Mouse (Mus musculus): ENCODE measurements around the gene Csn3. TPM values are rescaled to one million over a fixed set of nuclear protein-coding genes. Genes with fewer than 3 reads are reported as not detected.

The Csn3 gene
- 0.34 TPM in 1 of 2 replicates, not detected in the other for polyA plus RNA-seq (2014; fragmentation: Nextera tagmentation; extraction: Ambion mirVana)

DNA sequence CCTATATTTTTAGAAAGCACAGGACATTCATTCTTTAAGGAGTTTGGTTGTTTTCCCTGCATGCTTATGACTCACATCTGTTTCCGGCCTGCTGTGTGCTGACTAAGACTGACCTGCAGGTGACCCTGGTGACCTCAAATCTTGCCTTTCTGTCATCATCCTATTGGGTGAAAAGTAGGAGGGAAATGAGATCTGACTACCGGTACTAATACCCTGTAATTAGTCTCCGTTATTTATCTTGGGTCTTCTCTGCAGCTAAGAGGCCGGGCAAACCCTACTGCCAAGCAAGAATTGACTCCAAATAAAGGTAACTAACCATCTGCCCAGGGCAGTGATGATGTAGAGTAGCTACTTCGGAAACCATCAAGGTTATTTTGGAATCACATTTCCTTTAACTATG lies at the start of gene Csn3:
Csn3 (plus strand) TSS at position 208 of the 400 bp plus-strand sequence.
- Histone ChIP-seq H3K4me3 (ENCODE audit: control insufficient read depth in 1 of 2, insufficient read depth in 1 of 2, low read depth in 1 of 2, low read length in 2 of 2) (no peak within 1 kb of the TSS), H3K4me1 (ENCODE audit: control insufficient read depth in 2 of 2, insufficient read depth in 2 of 2, low read length in 2 of 2) (no peaks in the 10 kb centered on the region), H3K9ac (ENCODE audit: low read length) (no peak within 1 kb of the TSS), H3K9me3 (ENCODE audit: control insufficient read depth, low read length) (no peaks in the 10 kb centered on the region), H3K4me2 (ENCODE audit: low read length) (no peak within 1 kb of the TSS), H3K27me3 (ENCODE audit: control insufficient read depth, insufficient read depth, low read length) (no peaks in the 10 kb centered on the region), H3K27ac (replicated peaks in 1 of 2; ENCODE audit: control insufficient read depth in 1 of 2, insufficient read depth in 1 of 2, low read depth in 2 of 2, low read length in 2 of 2) (no peak within 1 kb of the TSS), H3K36me3 (ENCODE audit: control insufficient read depth, insufficient read depth, low read length) (no peaks in the 10 kb centered on the region)
- ATAC-seq (ENCODE audit: insufficient number of reproducible peaks, insufficient read depth, low FRiP score, low read depth) = no peak
- 41% methylated on average over 5 of the region's 5 CpGs for WGBS

DNA sequence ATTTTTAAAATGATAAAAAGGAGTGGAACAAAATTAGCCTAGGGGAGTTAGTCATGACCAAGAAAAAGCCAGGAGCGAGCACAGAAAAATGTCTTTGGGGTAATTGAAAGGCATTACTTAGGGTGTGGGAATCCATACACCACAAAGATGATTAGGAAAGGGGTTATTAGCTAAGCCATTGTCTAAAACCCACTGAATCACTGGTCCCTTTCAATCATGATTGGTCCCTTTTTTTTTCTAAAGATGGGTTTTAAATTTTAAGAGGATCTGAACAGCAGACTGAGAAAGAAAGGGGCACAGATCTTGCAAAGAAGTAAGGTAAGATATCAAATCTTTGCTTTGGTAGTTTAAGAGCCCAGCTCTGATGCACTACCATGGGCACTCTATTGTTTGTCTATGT lies 40.6 kb upstream of the Csn3 start, which contains the start of gene Odam:
Odam (plus strand) TSS at position 301 of the 400 bp plus-strand sequence.
- Histone ChIP-seq H3K36me3 (ENCODE audit: control insufficient read depth, insufficient read depth, low read length) (no peaks in the 10 kb centered on the region), H3K9me3 (ENCODE audit: control insufficient read depth, low read length) (no peaks in the 10 kb centered on the region), H3K4me3 (ENCODE audit: control insufficient read depth in 1 of 2, insufficient read depth in 1 of 2, low read depth in 1 of 2, low read length in 2 of 2) (no peak within 1 kb of the TSS), H3K27ac (replicated peaks in 1 of 2; ENCODE audit: control insufficient read depth in 1 of 2, insufficient read depth in 1 of 2, low read depth in 2 of 2, low read length in 2 of 2) (no peak within 1 kb of the TSS), H3K4me1 (ENCODE audit: control insufficient read depth in 2 of 2, insufficient read depth in 2 of 2, low read length in 2 of 2) (no peaks in the 10 kb centered on the region), H3K4me2 (ENCODE audit: low read length) (no peak within 1 kb of the TSS), H3K27me3 (ENCODE audit: control insufficient read depth, insufficient read depth, low read length) (no peaks in the 10 kb centered on the region), H3K9ac (ENCODE audit: low read length) (no peak within 1 kb of the TSS)
- WGBS = 86% methylated on average over 1 of the region's 1 CpGs
- ATAC-seq (ENCODE audit: insufficient number of reproducible peaks, insufficient read depth, low FRiP score, low read depth) = no peak

DNA sequence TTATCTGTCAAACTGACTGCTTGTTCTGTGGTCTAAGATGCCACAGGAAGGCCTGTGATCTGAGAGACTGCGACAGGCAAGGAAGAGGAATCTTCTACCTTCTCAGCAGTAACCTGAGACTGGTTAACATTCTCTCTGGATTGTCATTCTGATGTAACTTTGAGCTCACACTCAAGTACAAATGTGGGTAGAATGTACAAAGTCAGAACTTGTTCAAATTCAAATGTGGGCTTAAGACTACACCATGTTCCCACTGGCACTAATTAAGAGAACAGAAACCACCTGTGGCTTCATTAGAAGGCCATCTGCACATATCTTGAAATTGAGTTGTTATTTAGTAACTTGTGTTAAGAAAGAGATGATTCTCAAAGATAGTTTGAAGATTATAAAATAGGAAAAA lies 6.2 kb downstream of the Csn3 start:
- Histone ChIP-seq H3K4me2 (ENCODE audit: low read length) (no peak overlapping the region), H3K27ac (replicated peaks in 1 of 2; ENCODE audit: control insufficient read depth in 1 of 2, insufficient read depth in 1 of 2, low read depth in 2 of 2, low read length in 2 of 2) (no peak overlapping the region), H3K27me3 (ENCODE audit: control insufficient read depth, insufficient read depth, low read length) (no peaks in the 10 kb centered on the region), H3K9me3 (ENCODE audit: control insufficient read depth, low read length) (no peaks in the 10 kb centered on the region), H3K4me1 (ENCODE audit: control insufficient read depth in 2 of 2, insufficient read depth in 2 of 2, low read length in 2 of 2) (no peaks in the 10 kb centered on the region), H3K9ac (ENCODE audit: low read length) (no peak overlapping the region), H3K4me3 (ENCODE audit: control insufficient read depth in 1 of 2, insufficient read depth in 1 of 2, low read depth in 1 of 2, low read length in 2 of 2) (no peak overlapping the region), H3K36me3 (ENCODE audit: control insufficient read depth, insufficient read depth, low read length) (no peaks in the 10 kb centered on the region)
- ATAC-seq (ENCODE audit: insufficient number of reproducible peaks, insufficient read depth, low FRiP score, low read depth) = no peak
- WGBS = 59% methylated on average over 1 of the region's 1 CpGs

DNA sequence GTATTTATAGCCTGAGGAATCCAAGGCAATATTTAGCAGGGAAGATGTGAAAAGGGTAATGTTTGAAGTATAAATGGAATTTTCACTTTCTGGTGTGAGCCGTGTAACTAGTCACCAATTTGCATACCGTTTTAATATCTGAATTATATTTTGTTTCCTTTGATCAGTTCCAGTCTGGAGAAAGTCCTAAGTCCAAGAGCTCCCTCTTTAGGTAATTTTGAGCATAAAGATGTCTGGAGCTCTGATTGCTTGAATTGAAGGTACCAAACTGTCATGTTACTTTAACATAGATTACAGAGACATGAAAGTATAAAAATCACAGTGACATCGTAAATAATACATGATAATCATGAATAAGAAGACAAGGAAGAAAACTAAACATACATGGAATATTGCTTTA lies 15.4 kb downstream of the Csn3 start:
- H3K4me1 ChIP-seq (ENCODE audit: control insufficient read depth in 2 of 2, insufficient read depth in 2 of 2, low read length in 2 of 2) = no peaks in the 10 kb centered on the region
- H3K4me3 ChIP-seq (ENCODE audit: control insufficient read depth in 1 of 2, insufficient read depth in 1 of 2, low read depth in 1 of 2, low read length in 2 of 2) = no peak overlapping the region
- H3K27me3 ChIP-seq (ENCODE audit: control insufficient read depth, insufficient read depth, low read length) = no peaks in the 10 kb centered on the region
- H3K9me3 ChIP-seq (ENCODE audit: control insufficient read depth, low read length) = no peaks in the 10 kb centered on the region
- ATAC-seq (ENCODE audit: insufficient number of reproducible peaks, insufficient read depth, low FRiP score, low read depth) = no peak
- 26% methylated on average over 3 of the region's 3 CpGs for WGBS
- no peak overlapping the region for H3K27ac ChIP-seq (replicated peaks in 1 of 2; ENCODE audit: control insufficient read depth in 1 of 2, insufficient read depth in 1 of 2, low read depth in 2 of 2, low read length in 2 of 2)
- H3K4me2 ChIP-seq (ENCODE audit: low read length) = no peak overlapping the region
- no peak overlapping the region for H3K9ac ChIP-seq (ENCODE audit: low read length)
- H3K36me3 ChIP-seq (ENCODE audit: control insufficient read depth, insufficient read depth, low read length) = no peaks in the 10 kb centered on the region

DNA sequence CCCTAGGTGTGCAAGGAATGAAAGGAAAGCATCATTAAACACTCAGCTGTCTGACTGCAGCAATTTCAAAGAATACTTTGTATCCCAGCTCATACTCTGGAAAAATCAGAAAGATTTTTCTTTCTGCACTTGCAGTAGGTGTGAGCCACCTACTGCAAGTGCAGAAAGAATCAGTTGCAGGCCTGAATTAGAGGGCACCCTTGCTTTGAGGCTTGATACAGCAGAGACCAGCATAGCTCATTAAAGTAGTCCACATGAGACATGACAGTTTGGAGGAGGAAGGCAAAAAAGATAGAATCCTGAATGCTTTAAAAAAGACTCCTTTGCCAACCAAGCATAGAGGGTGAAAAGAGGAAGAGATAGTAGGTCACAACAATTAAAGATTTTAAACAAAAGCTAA lies 17.1 kb downstream of the Csn3 start:
- ATAC-seq (ENCODE audit: insufficient number of reproducible peaks, insufficient read depth, low FRiP score, low read depth) = no peak
- Histone ChIP-seq H3K9me3 (ENCODE audit: control insufficient read depth, low read length) (no peaks in the 10 kb centered on the region), H3K36me3 (ENCODE audit: control insufficient read depth, insufficient read depth, low read length) (no peaks in the 10 kb centered on the region)

DNA sequence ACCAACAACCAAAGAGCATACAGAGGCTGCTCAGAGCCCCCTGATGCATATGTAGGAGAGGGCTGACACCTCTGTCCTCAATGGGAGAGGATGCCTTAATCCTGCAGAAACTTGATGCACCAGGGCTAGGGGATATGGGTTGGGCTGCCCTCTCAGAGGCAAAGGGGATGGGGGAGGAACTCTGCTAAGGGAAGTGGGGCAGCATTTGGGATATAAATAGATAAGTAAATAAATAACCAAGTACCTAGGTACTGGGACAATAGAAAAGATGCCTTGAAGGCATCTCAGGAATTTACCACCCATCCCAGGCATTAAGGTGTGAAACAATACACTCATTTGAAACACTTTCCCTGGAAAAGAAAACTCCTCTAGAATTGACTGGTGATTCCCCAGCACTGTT lies 26.5 kb downstream of the Csn3 start:
- H3K4me2 ChIP-seq (ENCODE audit: low read length) = no peak overlapping the region
- no peaks in the 10 kb centered on the region for H3K27me3 ChIP-seq (ENCODE audit: control insufficient read depth, insufficient read depth, low read length)
- no peaks in the 10 kb centered on the region for H3K36me3 ChIP-seq (ENCODE audit: control insufficient read depth, insufficient read depth, low read length)
- no peaks in the 10 kb centered on the region for H3K9me3 ChIP-seq (ENCODE audit: control insufficient read depth, low read length)
- no peak overlapping the region for H3K27ac ChIP-seq (replicated peaks in 1 of 2; ENCODE audit: control insufficient read depth in 1 of 2, insufficient read depth in 1 of 2, low read depth in 2 of 2, low read length in 2 of 2)
- no peak for ATAC-seq (ENCODE audit: insufficient number of reproducible peaks, insufficient read depth, low FRiP score, low read depth)
- no peak overlapping the region for H3K9ac ChIP-seq (ENCODE audit: low read length)
- H3K4me1 ChIP-seq (ENCODE audit: control insufficient read depth in 2 of 2, insufficient read depth in 2 of 2, low read length in 2 of 2) = no peaks in the 10 kb centered on the region
- no peak overlapping the region for H3K4me3 ChIP-seq (ENCODE audit: control insufficient read depth in 1 of 2, insufficient read depth in 1 of 2, low read depth in 1 of 2, low read length in 2 of 2)

More for the DNA sequence above, 17.1 kb downstream of the Csn3 start:
- Histone ChIP-seq H3K27ac (replicated peaks in 1 of 2; ENCODE audit: control insufficient read depth in 1 of 2, insufficient read depth in 1 of 2, low read depth in 2 of 2, low read length in 2 of 2) (no peak overlapping the region), H3K4me2 (ENCODE audit: low read length) (no peak overlapping the region), H3K4me1 (ENCODE audit: control insufficient read depth in 2 of 2, insufficient read depth in 2 of 2, low read length in 2 of 2) (no peaks in the 10 kb centered on the region), H3K4me3 (ENCODE audit: control insufficient read depth in 1 of 2, insufficient read depth in 1 of 2, low read depth in 1 of 2, low read length in 2 of 2) (no peak overlapping the region), H3K27me3 (ENCODE audit: control insufficient read depth, insufficient read depth, low read length) (no peaks in the 10 kb centered on the region), H3K9ac (ENCODE audit: low read length) (no peak overlapping the region)

DNA sequence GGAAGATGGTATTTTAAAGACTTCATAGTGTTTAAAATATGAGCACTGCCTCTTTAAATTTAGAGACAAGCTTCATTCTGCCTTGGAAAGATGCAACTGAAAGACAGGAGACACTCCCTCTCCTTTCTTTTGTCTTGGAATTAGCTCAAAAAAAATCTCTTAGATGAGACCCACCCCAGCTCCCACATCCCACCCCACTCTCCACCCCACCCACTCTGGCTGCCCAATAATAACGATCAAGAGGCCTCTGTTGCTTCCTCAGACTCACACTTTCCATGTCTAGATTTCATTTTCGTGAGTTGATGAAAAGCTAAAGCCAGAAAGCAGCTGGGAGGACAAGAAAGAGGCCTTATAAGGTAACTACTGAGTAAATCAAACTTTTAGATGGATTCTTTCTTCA lies 43.8 kb downstream of the Csn3 start, which contains the start of the genes 2310003L06Rik and Gm28434:
2310003L06Rik (plus strand) TSS at position 259 of the 400 bp plus-strand sequence.
Gm28434 (plus strand) TSS at position 317 of the 400 bp plus-strand sequence.
- Histone ChIP-seq H3K4me3 (ENCODE audit: control insufficient read depth in 1 of 2, insufficient read depth in 1 of 2, low read depth in 1 of 2, low read length in 2 of 2) (no peak within 1 kb of the TSS), H3K4me2 (ENCODE audit: low read length) (no peak within 1 kb of the TSS), H3K27ac (replicated peaks in 1 of 2; ENCODE audit: control insufficient read depth in 1 of 2, insufficient read depth in 1 of 2, low read depth in 2 of 2, low read length in 2 of 2) (no peak within 1 kb of the TSS), H3K9ac (ENCODE audit: low read length) (no peak within 1 kb of the TSS), H3K27me3 (ENCODE audit: control insufficient read depth, insufficient read depth, low read length) (no peaks in the 10 kb centered on the region), H3K36me3 (ENCODE audit: control insufficient read depth, insufficient read depth, low read length) (no peaks in the 10 kb centered on the region), H3K4me1 (ENCODE audit: control insufficient read depth in 2 of 2, insufficient read depth in 2 of 2, low read length in 2 of 2) (no peaks in the 10 kb centered on the region), H3K9me3 (ENCODE audit: control insufficient read depth, low read length) (no peaks in the 10 kb centered on the region)
- ATAC-seq (ENCODE audit: insufficient number of reproducible peaks, insufficient read depth, low FRiP score, low read depth) = no peak
- 51% methylated on average over 2 of the region's 2 CpGs for WGBS

DNA sequence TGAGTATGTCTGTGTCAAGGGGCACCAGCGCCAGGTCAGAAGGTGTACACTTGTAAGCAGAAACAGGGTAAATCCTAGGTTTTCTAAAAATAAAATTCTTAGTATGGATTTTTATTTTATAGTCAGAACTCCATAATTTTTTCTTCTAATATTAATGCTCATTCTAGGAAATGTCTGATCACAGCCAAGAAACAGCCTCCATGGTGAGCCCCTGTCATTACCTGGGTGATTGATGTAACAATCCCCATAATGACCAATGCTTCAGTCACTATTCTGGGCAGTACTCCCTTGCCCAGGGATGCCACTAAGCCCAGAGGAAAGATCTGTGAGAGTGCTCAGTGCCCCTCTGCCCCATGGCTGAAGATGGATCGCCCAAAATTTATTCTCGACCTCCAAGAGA lies 53.8 kb downstream of the Csn3 start, which contains the start of gene Cabs1:
Cabs1 (plus strand) TSS at position 301 of the 400 bp plus-strand sequence.
- WGBS = 72% methylated on average over 3 of the region's 3 CpGs
- Histone ChIP-seq H3K36me3 (ENCODE audit: control insufficient read depth, insufficient read depth, low read length) (no peaks in the 10 kb centered on the region), H3K9ac (ENCODE audit: low read length) (no peak within 1 kb of the TSS), H3K4me3 (ENCODE audit: control insufficient read depth in 1 of 2, insufficient read depth in 1 of 2, low read depth in 1 of 2, low read length in 2 of 2) (no peak within 1 kb of the TSS), H3K9me3 (ENCODE audit: control insufficient read depth, low read length) (no peaks in the 10 kb centered on the region), H3K27ac (replicated peaks in 1 of 2; ENCODE audit: control insufficient read depth in 1 of 2, insufficient read depth in 1 of 2, low read depth in 2 of 2, low read length in 2 of 2) (no peak within 1 kb of the TSS), H3K4me2 (ENCODE audit: low read length) (no peak within 1 kb of the TSS), H3K4me1 (ENCODE audit: control insufficient read depth in 2 of 2, insufficient read depth in 2 of 2, low read length in 2 of 2) (no peaks in the 10 kb centered on the region), H3K27me3 (ENCODE audit: control insufficient read depth, insufficient read depth, low read length) (no peaks in the 10 kb centered on the region)
- ATAC-seq (ENCODE audit: insufficient number of reproducible peaks, insufficient read depth, low FRiP score, low read depth) = no peak

Measured in heart, embryonic 14.5 days (tissue).